Mouse (Mus musculus): ENCODE results near the gene Iqcd. TPM values are rescaled to one million over a fixed set of nuclear protein-coding genes. Genes with fewer than 3 reads are reported as not detected.

Gene Iqcd
- polyA plus RNA-seq, 1 experiment from 2014 or later: 1.1 TPM

GRCm38 (mm10) chr5:120611416-120611815 is 22.6 kb downstream of the Iqcd start:
- DNase-seq (ENCODE audit: low spot score): no peak
- Histone ChIP-seq H3K9me3 (replicated peaks; ENCODE audit: low read length) (no peaks in the 10 kb centered on the region), H3K27me3 (ENCODE audit: insufficient read depth, low read length) (no peaks in the 10 kb centered on the region), H3K9ac (ENCODE audit: low read depth, low read length) (peak overlapping the region; percentile 69), H3K36me3 (ENCODE audit: insufficient read depth, low read length) (no peaks in the 10 kb centered on the region), H3K4me3 (replicated peaks; ENCODE audit: low read depth, low read length) (peak overlapping the region; percentile 59), H3K27ac (no peak overlapping the region), H3K4me1 (replicated peaks; ENCODE audit: insufficient read depth, low read length) (peaks cover 11% of the 10 kb centered on the region; the same call in 1 of the 2 replicates), H3K4me2 (ENCODE audit: low read length) (peak overlapping the region; percentile 92)
- ATAC-seq (replicated peaks; ENCODE audit: low FRiP score, low read depth): no peak
- 43% methylated on average over 8 of the region's 8 CpGs for WGBS
- TF ChIP-seq CTCF (IDR thresholded peaks at IDR 0.05; ENCODE audit: low read depth): no peak

- H3K27me3 ChIP-seq (ENCODE audit: insufficient read depth, low read length): no peaks in the 10 kb centered on the region
- peak within 1 kb of the TSS; percentile 70 for H3K9ac ChIP-seq (ENCODE audit: low read depth, low read length)
- no peak for TF ChIP-seq CTCF (IDR thresholded peaks at IDR 0.05; ENCODE audit: low read depth)
- DNase-seq (ENCODE audit: low spot score) (peak; percentile 99), ATAC-seq (replicated peaks; ENCODE audit: low FRiP score, low read depth) (peak; percentile 87)
- peak within 1 kb of the TSS; percentile 59 for H3K4me3 ChIP-seq (replicated peaks; ENCODE audit: low read depth, low read length)
- H3K27ac ChIP-seq: peak within 1 kb of the TSS; percentile 85
- peak within 1 kb of the TSS; percentile 92 for H3K4me2 ChIP-seq (ENCODE audit: low read length)
- H3K4me1 ChIP-seq (replicated peaks; ENCODE audit: insufficient read depth, low read length): peaks cover 11% of the 10 kb centered on the region; the same call in 1 of the 2 replicates
- H3K36me3 ChIP-seq (ENCODE audit: insufficient read depth, low read length): 0 out of 2 replicates have a peak, but pooled peaks cover 8% of the 10 kb centered on the region
- H3K9me3 ChIP-seq (replicated peaks; ENCODE audit: low read length): no peaks in the 10 kb centered on the region
- 1% methylated on average over 22 of the region's 22 CpGs for WGBS
Observed at GRCm38 (mm10) chr5:120612442-120612821, 23.6 kb downstream of the Iqcd start, which contains the start of the genes Rita1 and Ddx54. Gene Rita1, minus strand, starts transcription at chr5:120612589. Gene Ddx54, plus strand, starts transcription at chr5:120612739.

- Histone ChIP-seq H3K9me3 (replicated peaks; ENCODE audit: low read length) (no peaks in the 10 kb centered on the region), H3K4me2 (ENCODE audit: low read length) (peak overlapping the region; percentile 92), H3K9ac (ENCODE audit: low read depth, low read length) (peak overlapping the region; percentile 70), H3K4me3 (replicated peaks; ENCODE audit: low read depth, low read length) (peak overlapping the region; percentile 59), H3K27me3 (ENCODE audit: insufficient read depth, low read length) (no peaks in the 10 kb centered on the region), H3K27ac (peak overlapping the region; percentile 85), H3K36me3 (ENCODE audit: insufficient read depth, low read length) (peaks cover 13% of the 10 kb centered on the region; the same call in 1 of the 2 replicates), H3K4me1 (replicated peaks; ENCODE audit: insufficient read depth, low read length) (peaks cover 11% of the 10 kb centered on the region; the same call in 1 of the 2 replicates)
- under 1% methylated on average over 69 of the region's 69 CpGs for WGBS
- peak; percentile 100 for DNase-seq (ENCODE audit: low spot score)
- peak; percentile 8; the same call in 1 of the 2 replicates for TF ChIP-seq CTCF (IDR thresholded peaks at IDR 0.05; ENCODE audit: low read depth)
- peak; percentile 92 for ATAC-seq (replicated peaks; ENCODE audit: low FRiP score, low read depth)
Observed at GRCm38 (mm10) chr5:120612822-120613604, 24.2 kb downstream of the Iqcd start.

- peak; percentile 65 for TF ChIP-seq CTCF (IDR thresholded peaks at IDR 0.05; ENCODE audit: low read depth)
- H3K27me3 ChIP-seq (ENCODE audit: insufficient read depth, low read length): no peaks in the 10 kb centered on the region
- 96% methylated on average over 4 of the region's 4 CpGs for WGBS
Observed at GRCm38 (mm10) chr5:120615903-120616302, 27.1 kb downstream of the Iqcd start.

GRCm38 (mm10) chr5:120618778-120619177 is 30.0 kb downstream of the Iqcd start:
- Histone ChIP-seq H3K4me2 (ENCODE audit: low read length) (no peak overlapping the region), H3K9me3 (replicated peaks; ENCODE audit: low read length) (no peaks in the 10 kb centered on the region), H3K4me1 (replicated peaks; ENCODE audit: insufficient read depth, low read length) (0 out of 2 replicates have a peak, but pooled peaks cover 2% of the 10 kb centered on the region), H3K36me3 (ENCODE audit: insufficient read depth, low read length) (peaks cover 63% of the 10 kb centered on the region), H3K27me3 (ENCODE audit: insufficient read depth, low read length) (no peaks in the 10 kb centered on the region), H3K27ac (no peak overlapping the region), H3K9ac (ENCODE audit: low read depth, low read length) (no peak overlapping the region), H3K4me3 (replicated peaks; ENCODE audit: low read depth, low read length) (no peak overlapping the region)
- WGBS: 86% methylated on average over 12 of the region's 12 CpGs
- ATAC-seq (replicated peaks; ENCODE audit: low FRiP score, low read depth) (no peak), DNase-seq (ENCODE audit: low spot score) (no peak)
- no peak for TF ChIP-seq CTCF (IDR thresholded peaks at IDR 0.05; ENCODE audit: low read depth)

More at GRCm38 (mm10) chr5:120615903-120616302, 27.1 kb downstream of the Iqcd start:
- H3K36me3 ChIP-seq (ENCODE audit: insufficient read depth, low read length): peaks cover 40% of the 10 kb centered on the region
- H3K9ac ChIP-seq (ENCODE audit: low read depth, low read length): no peak overlapping the region
- peaks cover 11% of the 10 kb centered on the region; the same call in 1 of the 2 replicates for H3K4me1 ChIP-seq (replicated peaks; ENCODE audit: insufficient read depth, low read length)
- H3K27ac ChIP-seq: no peak overlapping the region
- no peaks in the 10 kb centered on the region for H3K9me3 ChIP-seq (replicated peaks; ENCODE audit: low read length)
- ATAC-seq (replicated peaks; ENCODE audit: low FRiP score, low read depth): no peak
- H3K4me2 ChIP-seq (ENCODE audit: low read length): no peak overlapping the region
- no peak overlapping the region for H3K4me3 ChIP-seq (replicated peaks; ENCODE audit: low read depth, low read length)
- DNase-seq (ENCODE audit: low spot score): no peak

GRCm38 (mm10) chr5:120619201-120619600 is 30.4 kb downstream of the Iqcd start:
- no peak overlapping the region for H3K4me2 ChIP-seq (ENCODE audit: low read length)
- ATAC-seq (replicated peaks; ENCODE audit: low FRiP score, low read depth) (no peak), DNase-seq (ENCODE audit: low spot score) (peak; percentile 43)
- peak; percentile 84 for TF ChIP-seq CTCF (IDR thresholded peaks at IDR 0.05; ENCODE audit: low read depth)
- peaks cover 67% of the 10 kb centered on the region for H3K36me3 ChIP-seq (ENCODE audit: insufficient read depth, low read length)
- no peak overlapping the region for H3K27ac ChIP-seq
- no peak overlapping the region for H3K9ac ChIP-seq (ENCODE audit: low read depth, low read length)
- H3K27me3 ChIP-seq (ENCODE audit: insufficient read depth, low read length): no peaks in the 10 kb centered on the region
- no peaks in the 10 kb centered on the region for H3K4me1 ChIP-seq (replicated peaks; ENCODE audit: insufficient read depth, low read length)
- 21% methylated on average over 5 of the region's 5 CpGs for WGBS
- no peaks in the 10 kb centered on the region for H3K9me3 ChIP-seq (replicated peaks; ENCODE audit: low read length)
- H3K4me3 ChIP-seq (replicated peaks; ENCODE audit: low read depth, low read length): no peak overlapping the region
